In genomic region chrX:129645106-129645505, GRCm38 (mm10) we compare ENCODE assay signal across 20 mouse cellular contexts.
DNase-seq lines count a peak whose midpoint lies in the region; ATAC-seq lines count a peak whose summit lies in the region.
"Had no signal": no experiment of that assay in that cellular context is flagged by ENCODE, and none has a peak within 500 bp of the region (broad histone marks: within the 10 kb centered on the region; RNA-seq: fewer than 3 reads in every experiment).

No protein-coding gene starts in this region.

- no peaks in the 10 kb centered on the region for H3K9me3 ChIP-seq in forebrain, embryonic 14.5 days (replicated peaks; ENCODE audit: control insufficient read depth, low read length)
- no peaks in the 10 kb centered on the region for H3K9me3 ChIP-seq in forebrain, embryonic 13.5 days (replicated peaks)
- H3K9me3 ChIP-seq: forebrain, embryonic 12.5 days; hindbrain, embryonic 13.5 days; lung, embryonic 15.5 days; midbrain, embryonic 12.5 days had no signal

- intact Hi-C loops in left cerebral cortex, postnatal 4 days (cut with DNase I), result no loop called here
- intact Hi-C loops in left cerebral cortex, postnatal 25 days (cut with DNase I), result no loop called here

- no peak for ATAC-seq in forebrain, embryonic 14.5 days
- ATAC-seq in forebrain, embryonic 13.5 days, result no peak
- no peak for ATAC-seq in granulocyte monocyte progenitor cell, adult 5-6 weeks (replicated peaks; ENCODE audit: poor library complexity, severe bottlenecking)
- no peak for ATAC-seq in erythroid progenitor cell, adult 5-6 weeks (replicated peaks; ENCODE audit: low FRiP score, poor library complexity, severe bottlenecking)

- no peak overlapping the region for H3K4me2 ChIP-seq in forebrain, embryonic 14.5 days (ENCODE audit: low read length)
- no peak overlapping the region for H3K4me2 ChIP-seq in forebrain, embryonic 13.5 days
- H3K4me2 ChIP-seq: forebrain, embryonic 12.5 days; heart, embryonic 11.5 days; hindbrain, embryonic 13.5 days; lung, embryonic 15.5 days; midbrain, embryonic 12.5 days had no signal

- H3K9ac ChIP-seq in forebrain, embryonic 14.5 days (ENCODE audit: low read length), result no peak overlapping the region
- H3K9ac ChIP-seq in forebrain, embryonic 13.5 days, result no peak overlapping the region
- H3K9ac ChIP-seq: forebrain, embryonic 12.5 days; hindbrain, embryonic 13.5 days; lung, embryonic 15.5 days; midbrain, embryonic 12.5 days had no signal

- no peak overlapping the region for H3K27ac ChIP-seq in forebrain, embryonic 14.5 days (ENCODE audit: low read depth, low read length)
- no peak overlapping the region for H3K27ac ChIP-seq in forebrain, embryonic 13.5 days
- H3K27ac ChIP-seq: forebrain, embryonic 12.5 days; hindbrain, embryonic 13.5 days; lung, embryonic 15.5 days; midbrain, embryonic 12.5 days had no signal

- H3K36me3 ChIP-seq in forebrain, embryonic 14.5 days (ENCODE audit: control insufficient read depth, insufficient read depth, low read length), result no peaks in the 10 kb centered on the region
- no peaks in the 10 kb centered on the region for H3K36me3 ChIP-seq in forebrain, embryonic 13.5 days (ENCODE audit: poor library complexity, severe bottlenecking)
- H3K36me3 ChIP-seq: forebrain, embryonic 12.5 days; hindbrain, embryonic 13.5 days; lung, embryonic 15.5 days; midbrain, embryonic 12.5 days had no signal

- no peaks in the 10 kb centered on the region for H3K27me3 ChIP-seq in forebrain, embryonic 14.5 days (replicated peaks; ENCODE audit: control insufficient read depth, insufficient read depth, low read length)
- H3K27me3 ChIP-seq in forebrain, embryonic 13.5 days, result no peaks in the 10 kb centered on the region
- H3K27me3 ChIP-seq: forebrain, embryonic 12.5 days; hindbrain, embryonic 13.5 days; lung, embryonic 15.5 days; midbrain, embryonic 12.5 days had no signal

- H3K4me1 ChIP-seq in forebrain, embryonic 14.5 days (ENCODE audit: control insufficient read depth, insufficient read depth, low read length), result no peaks in the 10 kb centered on the region
- H3K4me1 ChIP-seq in forebrain, embryonic 13.5 days, result no peaks in the 10 kb centered on the region
- H3K4me1 ChIP-seq: forebrain, embryonic 12.5 days; hindbrain, embryonic 13.5 days; lung, embryonic 15.5 days; midbrain, embryonic 12.5 days had no signal

- 59% methylated on average over 2 of the region's 2 CpGs for WGBS in forebrain, embryonic 14.5 days
- WGBS in forebrain, embryonic 13.5 days, result 64% methylated on average over 2 of the region's 2 CpGs

- no peak overlapping the region for H3K4me3 ChIP-seq in forebrain, embryonic 14.5 days (ENCODE audit: low read depth, low read length)
- no peak overlapping the region for H3K4me3 ChIP-seq in forebrain, embryonic 13.5 days
- H3K4me3 ChIP-seq: forebrain, embryonic 12.5 days; hindbrain, embryonic 13.5 days; lung, embryonic 15.5 days; midbrain, embryonic 12.5 days; myocyte had no signal

- DNase-seq in forebrain, embryonic 14.5 days (ENCODE audit: low spot score), result peak; percentile 49
- DNase-seq in left cerebral cortex, postnatal 4 days, result peak; percentile 1
- DNase-seq in left cerebral cortex, postnatal 25 days (ENCODE audit: low spot score in 2 of 2), result no peak
- peak; percentile 23 for DNase-seq in adipocyte (ENCODE audit: low spot score)
- peak; percentile 7 to 18 for DNase-seq in cerebellum, postnatal 10 days
- DNase-seq: adrenal gland, adult 8-10 months; heart, postnatal 10 days; kidney, adult 8-10 months; kidney, postnatal 25 days; liver; thymus, postnatal 4 days had no signal

Comparison
In these comparisons a context has a peak if more than half of its experiments do, and no peak if none do; other contexts are left out.
1. DNase-seq: peak in forebrain, embryonic 14.5 days (single experiment), left cerebral cortex, postnatal 4 days (single experiment), adipocyte (single experiment) and cerebellum, postnatal 10 days (2 of 2); none in left cerebral cortex, postnatal 25 days (0 of 2).